Mouse (Mus musculus): ENCODE results near the gene Cdpf1.

Cdpf1 gene

GRCm38 (mm10) chr15:85765022-85765421 is 46.5 kb downstream of the Cdpf1 start:
- no peak for DNase-seq (ENCODE audit: low spot score in 2 of 2)

GRCm38 (mm10) chr15:85762761-85763160 is 48.7 kb downstream of the Cdpf1 start:
- no peak for DNase-seq (ENCODE audit: low spot score in 2 of 2)

- DNase-seq (ENCODE audit: low spot score in 2 of 2): no peak
Measured at GRCm38 (mm10) chr15:85757768-85758167, 53.7 kb downstream of the Cdpf1 start.
